Mouse (Mus musculus) testis, adult 2 months (tissue): ENCODE measurements around the gene Inpp4b.

Experiments
- CTCF ChIP-seq: fragments of 200-500 bp; IDR thresholded peaks from 2 replicates; pipeline ENCODE4 v1.5.1; 2012; ENCODE audit warnings: low read depth, mild to moderate bottlenecking, inconsistent platforms, low read length, moderate library complexity; ENCODE audit not compliant: control insufficient read depth, insufficient read depth, insufficient replicate concordance
- POLR2A ChIP-seq: fragments of 200-500 bp; IDR thresholded peaks from 2 replicates; pipeline ENCODE4 v1.6.1; 2012; ENCODE audit warnings: low read depth, mild to moderate bottlenecking, inconsistent platforms, low read length, moderate library complexity; ENCODE audit not compliant: control insufficient read depth

- TF ChIP-seq CTCF (no peak), POLR2A (no peak)
Measured at GRCm38 (mm10) chr8:81861311-81861710, 519.0 kb downstream of the Inpp4b start.
